Mouse (Mus musculus) retina, postnatal 1 day (tissue): ENCODE measurements at regions not wholly inside any gene's neighbourhood (a gene's known extent, or its start where the extent isn't known, plus 50 kb on each side); places are given as distances from the start of the nearest gene placed in this dataset.

Source experiments
- DNase-seq: peaks from one replicate; pipeline ENCODE4 v3.0.0-alpha.2; 2012

- DNase-seq = no peak
These were observed 150.0 kb upstream of the Igsf21 start for GRCm38 (mm10) chr4:140396548-140396947.

GRCm38 (mm10) chr4:140392290-140392689 lies 145.7 kb upstream of the Igsf21 start:
- peak; percentile 12 for DNase-seq

DNA sequence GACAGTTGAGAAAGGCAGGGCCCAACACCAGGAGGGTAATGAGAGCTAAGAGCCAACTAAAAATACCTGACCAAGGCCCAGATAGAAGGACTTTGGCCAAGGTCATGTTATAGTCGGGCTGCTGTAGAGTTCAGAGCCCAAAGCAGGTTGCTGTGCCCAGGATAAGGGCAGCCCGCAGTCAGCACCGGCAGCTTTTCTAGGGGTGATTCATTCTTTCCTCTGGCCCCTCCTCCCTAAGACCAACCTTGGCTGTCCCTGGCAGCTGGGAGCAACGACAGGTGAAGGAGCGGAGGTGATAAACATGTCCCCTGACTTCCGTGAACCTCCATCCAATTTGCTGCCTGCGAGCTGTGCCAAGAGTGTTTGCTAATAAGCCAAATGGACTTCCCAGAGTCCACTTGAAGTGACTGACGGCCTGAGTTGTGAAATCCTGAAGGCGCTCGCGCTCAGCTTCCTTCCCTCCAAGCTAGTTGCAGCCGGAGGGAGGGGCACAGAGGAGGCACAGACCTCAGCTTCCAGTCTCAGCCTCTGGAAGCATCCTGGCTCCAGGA lies 144.2 kb upstream of the Igsf21 start:
- DNase-seq = no peak

GRCm38 (mm10) chr4:140385686-140386085 lies 139.1 kb upstream of the Igsf21 start:
- DNase-seq = no peak

DNA sequence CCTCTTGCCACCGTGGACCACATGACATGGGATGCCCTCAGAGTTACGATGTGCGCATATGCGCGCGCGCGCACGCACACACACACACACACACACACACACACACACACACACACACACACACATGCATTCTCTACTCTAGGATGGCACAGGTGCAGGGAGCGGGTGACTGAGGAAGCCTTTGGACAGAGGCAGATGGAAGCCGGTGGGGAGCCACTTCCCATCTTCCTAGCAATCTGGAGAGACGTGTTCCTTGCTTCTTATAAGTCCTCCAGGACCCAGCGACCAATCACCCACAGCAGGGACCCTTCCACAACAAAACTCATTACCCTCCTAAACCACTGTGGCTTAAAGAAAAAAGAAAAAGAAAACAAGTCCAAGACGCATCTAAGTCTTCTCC lies 138.6 kb upstream of the Igsf21 start:
- DNase-seq = no peak

GRCm38 (mm10) chr4:140383596-140383995 lies 137.0 kb upstream of the Igsf21 start:
- no peak for DNase-seq

DNA sequence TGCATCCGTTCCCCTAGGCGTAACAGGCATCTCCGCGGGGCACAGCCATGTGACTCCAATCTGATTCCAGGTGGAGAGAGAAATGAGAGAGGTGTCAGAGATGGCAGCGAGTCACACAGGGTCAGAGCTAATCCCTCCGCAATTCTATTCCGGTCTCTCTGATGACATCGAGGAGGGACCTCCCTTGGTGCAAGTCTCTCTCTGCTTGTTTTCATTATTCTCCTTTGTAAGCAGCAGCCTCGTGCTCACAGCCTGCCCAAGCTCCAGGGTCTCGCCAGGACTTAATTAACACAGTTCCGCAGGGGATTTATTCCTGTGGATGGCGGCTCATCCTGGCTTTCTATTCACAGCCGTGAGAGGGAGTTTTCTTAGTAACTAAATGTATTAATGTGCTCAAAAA lies 134.1 kb upstream of the Igsf21 start:
- peak; percentile 56 for DNase-seq

DNA sequence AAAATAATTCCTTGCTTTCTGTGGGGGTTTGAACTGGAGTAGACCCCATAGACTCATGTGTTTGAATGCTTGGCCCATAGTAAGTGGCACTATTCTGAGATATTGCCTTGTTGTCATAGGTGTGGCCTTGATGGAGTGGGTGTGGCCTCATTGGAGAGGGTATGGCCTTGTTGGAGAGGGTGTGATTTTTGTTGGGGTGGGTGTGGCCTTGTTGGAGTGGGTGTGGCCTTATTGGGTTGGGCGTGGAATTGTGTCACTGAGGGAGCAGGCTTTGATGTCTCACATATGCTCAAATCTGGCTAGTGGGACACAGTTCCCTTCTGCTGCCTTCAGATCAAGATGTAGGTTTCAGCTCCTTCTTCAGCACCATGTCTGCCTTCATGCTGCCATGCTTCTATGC lies 131.4 kb upstream of the Igsf21 start:
- no peak for DNase-seq

- DNase-seq = peak; percentile 59
These were observed 126.2 kb upstream of the Igsf21 start for GRCm38 (mm10) chr4:140372586-140373325.

GRCm38 (mm10) chr4:140371426-140372213 lies 125.0 kb upstream of the Igsf21 start:
- DNase-seq = no peak

- DNase-seq = no peak
These were observed 120.5 kb upstream of the Igsf21 start for GRCm38 (mm10) chr4:140366975-140367680.

GRCm38 (mm10) chr4:140358846-140359245 lies 112.3 kb upstream of the Igsf21 start:
- DNase-seq = no peak

- peak; percentile 87 for DNase-seq
These were observed 111.5 kb upstream of the Igsf21 start for GRCm38 (mm10) chr4:140358103-140358502.

GRCm38 (mm10) chr4:140355144-140355550 lies 108.6 kb upstream of the Igsf21 start:
- DNase-seq = no peak

DNA sequence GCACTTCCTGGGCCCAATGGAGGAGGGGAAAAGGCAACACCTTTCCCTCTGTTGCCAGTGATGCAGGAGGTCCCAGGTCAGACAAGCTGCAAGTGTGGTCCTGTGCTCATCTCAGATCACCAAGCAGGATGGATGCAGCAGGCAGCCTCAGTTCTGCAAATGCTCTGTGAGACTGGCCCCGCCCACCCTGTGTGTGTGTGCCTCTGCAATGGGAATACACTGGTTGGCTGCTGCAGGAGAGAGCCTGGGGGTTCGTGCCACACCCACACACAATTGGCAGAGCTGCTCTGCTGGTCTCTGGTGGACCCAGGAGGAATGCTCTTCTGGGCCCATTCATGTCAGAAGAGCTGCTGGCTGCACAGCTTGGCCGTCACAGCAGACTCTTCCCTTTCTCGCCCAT lies 102.2 kb upstream of the Igsf21 start:
- DNase-seq = no peak

GRCm38 (mm10) chr4:140330138-140330537 lies 83.6 kb upstream of the Igsf21 start:
- DNase-seq = peak; percentile 24

GRCm38 (mm10) chr4:140326706-140327440 lies 80.3 kb upstream of the Igsf21 start:
- peak; percentile 17 for DNase-seq

DNA sequence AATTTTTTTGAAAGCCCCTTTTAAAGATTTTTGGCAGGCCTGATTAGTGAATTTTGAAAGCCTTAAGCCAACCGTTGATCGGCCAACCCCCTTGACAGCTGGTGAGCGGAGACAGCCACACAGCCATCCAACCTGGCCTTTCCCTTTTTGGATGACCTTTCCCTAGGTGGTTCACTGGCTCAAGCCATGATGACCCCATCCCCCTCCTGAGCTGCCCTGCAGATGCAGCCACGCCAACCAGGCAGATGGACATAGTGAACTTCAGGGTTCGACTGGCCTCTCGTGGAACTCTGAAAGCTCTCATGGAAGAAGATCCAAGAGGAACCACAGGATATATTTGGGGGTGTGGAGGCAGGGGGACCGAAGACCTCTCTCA lies 79.1 kb upstream of the Igsf21 start:
- no peak for DNase-seq

DNA sequence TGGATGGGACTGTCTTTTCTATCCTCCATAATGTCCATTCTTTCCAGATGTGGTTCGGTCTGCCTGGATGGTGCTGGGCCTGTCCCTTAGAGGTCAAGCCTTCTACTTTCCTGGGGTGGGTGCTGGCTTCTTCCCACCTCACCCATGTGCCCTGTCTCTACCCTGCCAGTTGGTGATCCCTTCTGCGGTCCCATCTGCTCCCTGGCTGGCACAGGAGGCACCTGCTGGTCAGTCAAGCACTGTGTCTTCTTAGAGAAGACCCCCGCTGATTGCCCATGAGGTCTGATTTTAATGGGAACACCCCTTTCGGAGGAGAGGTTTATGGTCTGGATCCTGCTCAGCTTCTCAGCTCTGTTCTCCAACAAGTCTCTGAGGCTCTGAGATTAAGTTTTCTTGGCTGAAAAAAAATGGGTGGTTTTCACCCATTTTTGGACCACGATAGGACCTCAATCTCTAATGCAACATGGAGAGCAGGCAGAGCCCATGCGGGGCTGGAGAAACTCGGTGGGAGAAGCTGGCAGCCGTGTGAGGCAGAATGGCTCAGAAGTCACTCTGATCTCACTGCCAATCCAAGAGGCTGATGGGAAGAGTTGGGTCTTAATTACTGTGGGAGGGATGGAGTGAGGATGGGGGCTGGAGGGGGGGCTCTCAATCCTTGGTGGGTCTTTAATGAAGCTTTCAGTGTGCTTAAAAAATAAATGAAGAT lies 78.5 kb upstream of the Igsf21 start:
- no peak for DNase-seq

DNA sequence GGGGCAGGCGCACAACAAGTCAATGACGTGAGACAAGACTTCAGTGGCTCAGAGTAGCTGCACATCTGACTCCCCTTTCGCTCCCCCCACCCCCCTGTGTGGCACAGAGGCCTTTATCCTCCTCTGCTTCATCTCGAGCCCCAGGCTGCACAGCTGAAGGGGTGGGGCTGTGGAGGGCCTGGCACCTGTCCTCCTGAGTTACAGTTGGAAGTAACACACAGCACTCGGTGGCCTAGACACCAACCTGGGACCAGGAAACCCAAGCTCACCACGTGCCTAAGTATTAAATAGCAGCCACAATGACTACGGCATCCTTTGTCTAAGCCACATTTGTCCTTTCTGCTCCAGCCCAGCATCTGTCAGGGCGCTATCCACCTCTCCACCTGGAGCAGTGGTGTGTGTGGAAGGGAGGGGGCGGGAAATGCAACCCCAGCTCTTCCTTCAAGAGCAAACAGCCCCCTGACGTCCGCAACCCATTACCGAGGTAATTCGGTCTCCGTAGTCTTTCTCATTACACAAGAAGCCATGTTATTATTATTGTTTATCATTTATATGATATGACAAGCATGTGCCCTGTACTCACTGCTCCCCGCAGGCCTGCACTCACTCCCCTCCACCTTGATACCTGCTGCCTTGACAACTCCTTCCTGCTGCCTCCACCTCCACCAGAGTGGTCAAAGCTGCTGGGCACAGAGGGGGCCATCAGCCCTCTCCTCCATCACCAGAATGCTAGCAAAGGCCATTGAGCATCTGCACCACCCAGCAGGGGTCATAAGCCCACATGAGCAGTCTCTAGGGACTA lies 73.7 kb upstream of the Igsf21 start:
- DNase-seq = no peak

GRCm38 (mm10) chr4:140312635-140313034 lies 66.1 kb upstream of the Igsf21 start:
- peak; percentile 19 for DNase-seq
